Mouse (Mus musculus) stomach, embryonic 14.5 days (tissue): ENCODE data around the gene Gng2. TPM values are rescaled to one million over a fixed set of nuclear protein-coding genes. Genes with fewer than 3 reads are reported as not detected.
A peak's percentile ranks its signal among the peaks of the same experiment; 100 is the strongest.

ENCODE experiments used
- ATAC-seq: fragments of 200-750 bp; cut with Nextera tagmentation; 2 replicates; pipeline ENCODE4 v1.8.0; 2017; ENCODE audit warnings: low read depth, moderate TSS enrichment; ENCODE audit not compliant: insufficient number of reproducible peaks, insufficient read depth, low FRiP score
- H3K27ac ChIP-seq: fragments of 300-500 bp; sonication (generic); 2 replicates; pipeline ENCODE4 v1.5.1; 2014; ENCODE audit warnings: mild to moderate bottlenecking, low read length, moderate library complexity, mixed read lengths
- H3K27me3 ChIP-seq: fragments of 300-500 bp; sonication (generic); 2 replicates; pipeline ENCODE4 v1.6.1; 2014; ENCODE audit warnings: low read length, control low read depth, mixed read lengths; ENCODE audit not compliant: control insufficient read depth, insufficient read depth
- H3K36me3 ChIP-seq: fragments of 300-500 bp; sonication (generic); 2 replicates; pipeline ENCODE4 v1.6.1; 2014; ENCODE audit warnings: mild to moderate bottlenecking, control low read depth, low read length, moderate library complexity, mixed read lengths; ENCODE audit not compliant: control insufficient read depth, insufficient read depth
- H3K4me1 ChIP-seq: fragments of 300-500 bp; sonication (generic); 2 replicates; pipeline ENCODE4 v1.6.1; 2014; ENCODE audit warnings: low read length, control low read depth, mixed read lengths; ENCODE audit not compliant: control insufficient read depth, insufficient read depth
- H3K4me2 ChIP-seq: fragments of 300-500 bp; sonication (generic); replicated peaks from 2 replicates; pipeline ENCODE4 v1.6.1; 2014; ENCODE audit warnings: low read depth, low read length, control low read depth
- H3K4me3 ChIP-seq: fragments of 300-500 bp; sonication (generic); 2 replicates; pipeline ENCODE4 v1.5.1; 2014; ENCODE audit warnings: low read depth, low read length, control low read depth
- H3K9ac ChIP-seq: fragments of 300-500 bp; sonication (generic); replicated peaks from 2 replicates; pipeline ENCODE4 v1.6.1; 2014; ENCODE audit warnings: low read depth, mild to moderate bottlenecking, control low read depth, low read length, moderate library complexity, mixed read lengths
- H3K9me3 ChIP-seq: fragments of 300-500 bp; sonication (generic); 2 replicates; pipeline ENCODE4 v1.6.1; 2016; ENCODE audit warnings: low read depth, low read length, control low read depth; ENCODE audit not compliant: control insufficient read depth
- WGBS: fragments of 180-500 bp; shearing (Covaris S2); extraction: QIAGEN DNeasy Blood & Tissue Kit; methylation state at CpG from one replicate; pipeline ENCODE4 v1.1.7; 2014; 5-methylcytosine and 5-hydroxymethylcytosine counted together
- polyA plus RNA-seq: library from polyadenylated mRNA; unstranded; fragments of >200 nt; fragmentation: Nextera tagmentation; extraction: Ambion mirVana; gene quantifications from 2 replicates; pipeline ENCODE4 v1.2.1, GENCODE M21; 2014

The Gng2 gene
- polyA plus RNA-seq = 66.1 and 72.5 TPM in 2 replicates

- Histone ChIP-seq H3K9me3 (no peaks in the 10 kb centered on the region), H3K27ac (peak within 1 kb of the TSS; percentile 86), H3K36me3 (no peaks in the 10 kb centered on the region), H3K4me1 (peaks cover 15% of the 10 kb centered on the region; the same call in 1 of the 2 replicates), H3K4me2 (peak within 1 kb of the TSS; percentile 71), H3K27me3 (no peaks in the 10 kb centered on the region), H3K4me3 (peak within 1 kb of the TSS; percentile 41), H3K9ac (peak within 1 kb of the TSS; percentile 38; the same call in 1 of the 2 replicates)
- ATAC-seq = peak; percentile 30; the same call in 1 of the 2 replicates
- 15% methylated on average over 15 of the region's 15 CpGs for WGBS
Measured at GRCm38 (mm10) chr14:19977271-19978024, at the start of gene Gng2. Gng2 (minus strand) TSS chr14:19977627.

DNA sequence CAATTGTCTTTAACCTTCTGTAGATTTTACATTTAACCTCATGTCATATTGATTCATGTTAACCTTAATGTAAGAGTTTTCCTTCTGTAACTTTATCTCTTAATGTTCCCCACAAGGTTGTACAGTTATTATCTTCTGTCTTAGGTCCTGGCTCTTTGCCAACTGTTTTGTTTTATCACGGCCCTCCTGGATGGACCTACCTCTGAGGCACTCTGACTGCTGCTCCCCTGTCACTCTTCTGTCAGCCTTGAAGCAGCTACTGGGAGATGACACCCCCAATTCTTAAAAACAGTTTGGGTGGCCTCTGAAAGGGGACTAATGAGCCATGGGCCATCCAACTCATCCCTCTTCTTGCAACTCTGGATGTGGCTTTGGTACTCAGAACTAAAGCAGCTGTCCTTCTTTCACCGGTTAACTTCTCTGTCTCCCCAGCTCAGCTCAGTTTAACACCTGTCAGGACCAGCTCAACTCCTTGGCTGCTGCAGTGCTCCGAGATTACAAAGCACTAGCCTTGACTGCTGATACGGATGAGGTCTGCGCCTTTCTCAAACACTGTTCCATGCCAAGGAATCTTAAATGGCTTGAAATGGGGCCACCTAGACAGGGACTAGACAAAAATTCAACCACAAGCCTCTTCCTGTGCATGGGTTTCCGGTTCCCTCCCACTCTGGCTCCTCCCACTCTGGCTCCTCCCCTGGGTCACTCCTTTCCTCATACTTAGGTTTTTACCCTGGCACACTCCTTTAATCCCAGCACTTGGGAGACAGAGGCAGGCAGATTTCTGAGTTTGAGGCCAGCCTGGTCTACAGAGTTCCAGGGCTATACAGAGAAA lies 47.7 kb upstream of the Gng2 start:
- Histone ChIP-seq H3K36me3 (no peaks in the 10 kb centered on the region), H3K4me3 (no peak overlapping the region), H3K4me1 (no peaks in the 10 kb centered on the region), H3K4me2 (no peak overlapping the region), H3K27ac (no peak overlapping the region), H3K9ac (no peak overlapping the region), H3K9me3 (no peaks in the 10 kb centered on the region), H3K27me3 (no peaks in the 10 kb centered on the region)
- WGBS = 47% methylated on average over 6 of the region's 6 CpGs
- ATAC-seq = no peak

GRCm38 (mm10) chr14:20023939-20024338 lies 46.5 kb upstream of the Gng2 start:
- Histone ChIP-seq H3K4me1 (no peaks in the 10 kb centered on the region), H3K4me2 (no peak overlapping the region), H3K27me3 (no peaks in the 10 kb centered on the region), H3K27ac (no peak overlapping the region), H3K36me3 (no peaks in the 10 kb centered on the region), H3K9me3 (no peaks in the 10 kb centered on the region), H3K4me3 (no peak overlapping the region), H3K9ac (no peak overlapping the region)
- 87% methylated on average over 2 of the region's 2 CpGs for WGBS
- no peak for ATAC-seq

DNA sequence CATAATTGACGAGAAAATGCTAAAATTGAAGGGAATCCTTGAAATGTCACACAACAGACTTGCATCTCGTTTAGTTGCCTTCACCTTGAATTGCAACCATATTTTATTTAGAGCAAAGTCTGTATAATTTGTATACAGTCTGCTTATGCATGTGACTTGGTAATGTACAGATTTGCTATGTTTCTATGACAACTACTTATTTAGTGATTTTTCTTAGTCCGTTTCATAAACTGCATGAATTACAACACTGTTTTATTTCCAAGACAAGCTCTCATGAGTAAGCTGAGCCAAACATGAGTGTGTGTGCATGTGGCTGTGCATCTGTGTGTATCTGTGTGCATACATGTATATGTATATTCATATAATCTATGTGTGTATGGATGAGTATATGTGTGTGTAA lies 42.1 kb upstream of the Gng2 start:
- Histone ChIP-seq H3K4me3 (no peak overlapping the region), H3K4me2 (no peak overlapping the region), H3K9ac (no peak overlapping the region), H3K9me3 (no peaks in the 10 kb centered on the region), H3K27me3 (no peaks in the 10 kb centered on the region), H3K27ac (no peak overlapping the region), H3K36me3 (no peaks in the 10 kb centered on the region), H3K4me1 (no peaks in the 10 kb centered on the region)
- no peak for ATAC-seq
- 72% methylated on average over 3 of the region's 3 CpGs for WGBS

GRCm38 (mm10) chr14:20012506-20013275 lies 35.3 kb upstream of the Gng2 start:
- Histone ChIP-seq H3K27ac (no peak overlapping the region), H3K9ac (no peak overlapping the region), H3K9me3 (no peaks in the 10 kb centered on the region), H3K4me3 (no peak overlapping the region), H3K4me2 (no peak overlapping the region), H3K27me3 (no peaks in the 10 kb centered on the region), H3K4me1 (no peaks in the 10 kb centered on the region), H3K36me3 (no peaks in the 10 kb centered on the region)
- ATAC-seq = no peak
- WGBS = 66% methylated on average over 9 of the region's 9 CpGs

GRCm38 (mm10) chr14:20007446-20007845 lies 30.0 kb upstream of the Gng2 start:
- no peak overlapping the region for H3K4me3 ChIP-seq
- no peaks in the 10 kb centered on the region for H3K36me3 ChIP-seq
- H3K9me3 ChIP-seq = no peaks in the 10 kb centered on the region
- no peak overlapping the region for H3K9ac ChIP-seq
- no peak overlapping the region for H3K27ac ChIP-seq
- no peaks in the 10 kb centered on the region for H3K27me3 ChIP-seq
- H3K4me1 ChIP-seq = no peaks in the 10 kb centered on the region
- no peak overlapping the region for H3K4me2 ChIP-seq
- WGBS = 74% methylated on average over 3 of the region's 3 CpGs
- no peak for ATAC-seq

- Histone ChIP-seq H3K27me3 (no peaks in the 10 kb centered on the region), H3K9ac (no peak overlapping the region), H3K9me3 (no peaks in the 10 kb centered on the region), H3K4me1 (no peaks in the 10 kb centered on the region), H3K4me2 (no peak overlapping the region), H3K4me3 (no peak overlapping the region), H3K27ac (no peak overlapping the region), H3K36me3 (no peaks in the 10 kb centered on the region)
- no peak for ATAC-seq
Measured at GRCm38 (mm10) chr14:20004777-20005289, 27.4 kb upstream of the Gng2 start.

- 94% methylated on average over 5 of the region's 5 CpGs for WGBS
- H3K27me3 ChIP-seq = no peaks in the 10 kb centered on the region
Measured at GRCm38 (mm10) chr14:19996853-19997252, 19.4 kb upstream of the Gng2 start.

More at GRCm38 (mm10) chr14:19996853-19997252, 19.4 kb upstream of the Gng2 start:
- ATAC-seq = no peak
- Histone ChIP-seq H3K9me3 (no peaks in the 10 kb centered on the region), H3K4me2 (no peak overlapping the region), H3K4me3 (no peak overlapping the region), H3K4me1 (no peaks in the 10 kb centered on the region), H3K9ac (no peak overlapping the region), H3K36me3 (no peaks in the 10 kb centered on the region), H3K27ac (no peak overlapping the region)
